Mouse (Mus musculus): ENCODE results near the gene Chit1. TPM values are rescaled to one million over a fixed set of nuclear protein-coding genes. Genes with fewer than 3 reads are reported as not detected.
A peak's percentile ranks its signal among the peaks of the same experiment; 100 is the strongest.

Chit1 gene
- polyA plus RNA-seq (2014; fragmentation: Nextera tagmentation; extraction: Ambion mirVana) = 0.52 and 1.4 TPM in 2 replicates

GRCm38 (mm10) chr1:134110979-134111378 is at the start of gene Chit1:
Chit1 (plus strand) TSS chr1:134111242.
- Histone ChIP-seq H3K9me3 (ENCODE audit: control insufficient read depth, low read length) (no peaks in the 10 kb centered on the region), H3K9ac (replicated peaks; ENCODE audit: low read depth, low read length) (no peak within 1 kb of the TSS), H3K27ac (ENCODE audit: low read depth, low read length) (no peak within 1 kb of the TSS), H3K36me3 (ENCODE audit: control insufficient read depth, insufficient read depth, low read length) (no peaks in the 10 kb centered on the region), H3K4me1 (ENCODE audit: control insufficient read depth, insufficient read depth, low read length) (no peaks in the 10 kb centered on the region), H3K4me2 (ENCODE audit: low read depth, low read length) (no peak within 1 kb of the TSS), H3K27me3 (ENCODE audit: control insufficient read depth, insufficient read depth, low read length) (no peaks in the 10 kb centered on the region), H3K4me3 (ENCODE audit: low read depth, low read length) (no peak within 1 kb of the TSS)
- ATAC-seq (ENCODE audit: low read depth) = no peak
- 79% methylated on average over 4 of the region's 4 CpGs for WGBS

- Histone ChIP-seq H3K4me2 (ENCODE audit: low read depth, low read length) (peak overlapping the region; percentile 74; the same call in 1 of the 2 replicates), H3K4me3 (ENCODE audit: low read depth, low read length) (no peak overlapping the region), H3K36me3 (ENCODE audit: control insufficient read depth, insufficient read depth, low read length) (no peaks in the 10 kb centered on the region), H3K9ac (replicated peaks; ENCODE audit: low read depth, low read length) (no peak overlapping the region), H3K9me3 (ENCODE audit: control insufficient read depth, low read length) (no peaks in the 10 kb centered on the region), H3K4me1 (ENCODE audit: control insufficient read depth, insufficient read depth, low read length) (peaks cover 45% of the 10 kb centered on the region), H3K27me3 (ENCODE audit: control insufficient read depth, insufficient read depth, low read length) (no peaks in the 10 kb centered on the region), H3K27ac (ENCODE audit: low read depth, low read length) (peak overlapping the region; percentile 97)
- ATAC-seq (ENCODE audit: low read depth) = no peak
- 35% methylated on average over 3 of the region's 3 CpGs for WGBS
Measured at GRCm38 (mm10) chr1:134061915-134062314, 49.1 kb upstream of the Chit1 start.

GRCm38 (mm10) chr1:134062411-134063085 is 48.5 kb upstream of the Chit1 start:
- peaks cover 47% of the 10 kb centered on the region for H3K4me1 ChIP-seq (ENCODE audit: control insufficient read depth, insufficient read depth, low read length)
- 6% methylated on average over 11 of the region's 11 CpGs for WGBS
- no peaks in the 10 kb centered on the region for H3K27me3 ChIP-seq (ENCODE audit: control insufficient read depth, insufficient read depth, low read length)
- H3K36me3 ChIP-seq (ENCODE audit: control insufficient read depth, insufficient read depth, low read length) = no peaks in the 10 kb centered on the region
- H3K4me3 ChIP-seq (ENCODE audit: low read depth, low read length) = no peak overlapping the region
- H3K9me3 ChIP-seq (ENCODE audit: control insufficient read depth, low read length) = no peaks in the 10 kb centered on the region
- no peak overlapping the region for H3K9ac ChIP-seq (replicated peaks; ENCODE audit: low read depth, low read length)
- ATAC-seq (ENCODE audit: low read depth) = peak; percentile 52
- H3K4me2 ChIP-seq (ENCODE audit: low read depth, low read length) = peak overlapping the region; percentile 33
- peak overlapping the region; percentile 97 for H3K27ac ChIP-seq (ENCODE audit: low read depth, low read length)

GRCm38 (mm10) chr1:134063086-134063772 is 47.8 kb upstream of the Chit1 start:
- under 1% methylated on average over 31 of the region's 33 CpGs for WGBS
- peak overlapping the region; percentile 39 for H3K9ac ChIP-seq (replicated peaks; ENCODE audit: low read depth, low read length)
- no peaks in the 10 kb centered on the region for H3K27me3 ChIP-seq (ENCODE audit: control insufficient read depth, insufficient read depth, low read length)
- H3K36me3 ChIP-seq (ENCODE audit: control insufficient read depth, insufficient read depth, low read length) = no peaks in the 10 kb centered on the region
- no peaks in the 10 kb centered on the region for H3K9me3 ChIP-seq (ENCODE audit: control insufficient read depth, low read length)
- H3K4me1 ChIP-seq (ENCODE audit: control insufficient read depth, insufficient read depth, low read length) = peaks cover 47% of the 10 kb centered on the region
- peak overlapping the region; percentile 33 for H3K4me2 ChIP-seq (ENCODE audit: low read depth, low read length)
- ATAC-seq (ENCODE audit: low read depth) = peak; percentile 62
- H3K27ac ChIP-seq (ENCODE audit: low read depth, low read length) = peak overlapping the region; percentile 97
- H3K4me3 ChIP-seq (ENCODE audit: low read depth, low read length) = no peak overlapping the region

GRCm38 (mm10) chr1:134063773-134064125 is 47.3 kb upstream of the Chit1 start:
- peak overlapping the region; percentile 33 for H3K4me2 ChIP-seq (ENCODE audit: low read depth, low read length)
- H3K4me1 ChIP-seq (ENCODE audit: control insufficient read depth, insufficient read depth, low read length) = peaks cover 47% of the 10 kb centered on the region
- no peak for ATAC-seq (ENCODE audit: low read depth)
- no peaks in the 10 kb centered on the region for H3K27me3 ChIP-seq (ENCODE audit: control insufficient read depth, insufficient read depth, low read length)
- H3K9ac ChIP-seq (replicated peaks; ENCODE audit: low read depth, low read length) = peak overlapping the region; percentile 39; the same call in 1 of the 2 replicates
- WGBS = 4% methylated on average over 9 of the region's 9 CpGs
- H3K36me3 ChIP-seq (ENCODE audit: control insufficient read depth, insufficient read depth, low read length) = no peaks in the 10 kb centered on the region
- H3K27ac ChIP-seq (ENCODE audit: low read depth, low read length) = peak overlapping the region; percentile 97
- no peaks in the 10 kb centered on the region for H3K9me3 ChIP-seq (ENCODE audit: control insufficient read depth, low read length)
- no peak overlapping the region for H3K4me3 ChIP-seq (ENCODE audit: low read depth, low read length)

GRCm38 (mm10) chr1:134064296-134064831 is 46.7 kb upstream of the Chit1 start:
- Histone ChIP-seq H3K4me2 (ENCODE audit: low read depth, low read length) (no peak overlapping the region), H3K27ac (ENCODE audit: low read depth, low read length) (peak overlapping the region; percentile 97), H3K36me3 (ENCODE audit: control insufficient read depth, insufficient read depth, low read length) (no peaks in the 10 kb centered on the region), H3K9me3 (ENCODE audit: control insufficient read depth, low read length) (no peaks in the 10 kb centered on the region), H3K4me3 (ENCODE audit: low read depth, low read length) (no peak overlapping the region), H3K4me1 (ENCODE audit: control insufficient read depth, insufficient read depth, low read length) (peaks cover 47% of the 10 kb centered on the region), H3K9ac (replicated peaks; ENCODE audit: low read depth, low read length) (no peak overlapping the region), H3K27me3 (ENCODE audit: control insufficient read depth, insufficient read depth, low read length) (no peaks in the 10 kb centered on the region)
- ATAC-seq (ENCODE audit: low read depth) = no peak
- 72% methylated on average over 2 of the region's 2 CpGs for WGBS

GRCm38 (mm10) chr1:134065241-134065809 is 45.7 kb upstream of the Chit1 start:
- Histone ChIP-seq H3K27ac (ENCODE audit: low read depth, low read length) (peak overlapping the region; percentile 3), H3K4me1 (ENCODE audit: control insufficient read depth, insufficient read depth, low read length) (peaks cover 44% of the 10 kb centered on the region), H3K36me3 (ENCODE audit: control insufficient read depth, insufficient read depth, low read length) (no peaks in the 10 kb centered on the region), H3K4me2 (ENCODE audit: low read depth, low read length) (no peak overlapping the region), H3K4me3 (ENCODE audit: low read depth, low read length) (no peak overlapping the region), H3K9ac (replicated peaks; ENCODE audit: low read depth, low read length) (no peak overlapping the region), H3K9me3 (ENCODE audit: control insufficient read depth, low read length) (no peaks in the 10 kb centered on the region), H3K27me3 (ENCODE audit: control insufficient read depth, insufficient read depth, low read length) (no peaks in the 10 kb centered on the region)
- ATAC-seq (ENCODE audit: low read depth) = no peak
- WGBS = 76% methylated on average over 4 of the region's 4 CpGs

GRCm38 (mm10) chr1:134066554-134066953 is 44.5 kb upstream of the Chit1 start:
- Histone ChIP-seq H3K36me3 (ENCODE audit: control insufficient read depth, insufficient read depth, low read length) (no peaks in the 10 kb centered on the region), H3K9ac (replicated peaks; ENCODE audit: low read depth, low read length) (no peak overlapping the region), H3K27me3 (ENCODE audit: control insufficient read depth, insufficient read depth, low read length) (no peaks in the 10 kb centered on the region), H3K27ac (ENCODE audit: low read depth, low read length) (no peak overlapping the region), H3K9me3 (ENCODE audit: control insufficient read depth, low read length) (no peaks in the 10 kb centered on the region), H3K4me2 (ENCODE audit: low read depth, low read length) (no peak overlapping the region), H3K4me1 (ENCODE audit: control insufficient read depth, insufficient read depth, low read length) (peaks cover 34% of the 10 kb centered on the region), H3K4me3 (ENCODE audit: low read depth, low read length) (no peak overlapping the region)
- WGBS = 50% methylated on average over 3 of the region's 3 CpGs
- ATAC-seq (ENCODE audit: low read depth) = no peak

GRCm38 (mm10) chr1:134067143-134067619 is 43.9 kb upstream of the Chit1 start:
- Histone ChIP-seq H3K9ac (replicated peaks; ENCODE audit: low read depth, low read length) (no peak overlapping the region), H3K4me1 (ENCODE audit: control insufficient read depth, insufficient read depth, low read length) (peaks cover 29% of the 10 kb centered on the region), H3K9me3 (ENCODE audit: control insufficient read depth, low read length) (no peaks in the 10 kb centered on the region), H3K27ac (ENCODE audit: low read depth, low read length) (no peak overlapping the region), H3K27me3 (ENCODE audit: control insufficient read depth, insufficient read depth, low read length) (no peaks in the 10 kb centered on the region), H3K4me2 (ENCODE audit: low read depth, low read length) (no peak overlapping the region), H3K36me3 (ENCODE audit: control insufficient read depth, insufficient read depth, low read length) (no peaks in the 10 kb centered on the region), H3K4me3 (ENCODE audit: low read depth, low read length) (no peak overlapping the region)
- 12% methylated on average over 8 of the region's 8 CpGs for WGBS
- ATAC-seq (ENCODE audit: low read depth) = no peak
